Mouse (Mus musculus): ENCODE results near the gene Retreg3. TPM values are rescaled to one million over a fixed set of nuclear protein-coding genes. Genes with fewer than 3 reads are reported as not detected.

Gene Retreg3
- total and polyA plus RNA-seq, 3 experiments = 28.5 to 31.8 (median 31.0) TPM

- no peaks in the 10 kb centered on the region for H3K27me3 ChIP-seq (ENCODE audit: control insufficient read depth, insufficient read depth, low read length)
- no peak overlapping the region for H3K4me3 ChIP-seq
- 0 out of 2 replicates have a peak, but pooled peaks have one; percentile 44 for TF ChIP-seq EP300 (IDR thresholded peaks at IDR 0.05; ENCODE audit: insufficient read depth, low read depth, low read length)
- peak; percentile 40; the same call in 1 of the 2 replicates for TF ChIP-seq POLR2A (IDR thresholded peaks at IDR 0.05; ENCODE audit: insufficient read depth, low read depth, low read length)
- TF ChIP-seq CTCF (IDR thresholded peaks at IDR 0.05) = peak; percentile 11; the same call in 1 of the 2 replicates
- intact Hi-C loops (cut with DNase I) = loop anchor here (5.0 to 10.0 kb wide), 3 partner anchors 338 to 665 kb away; partner anchors contain the start of genes Cnp and Jup
- peaks cover 20% of the 10 kb centered on the region; the same call in 1 of the 2 replicates for H3K36me3 ChIP-seq (ENCODE audit: control insufficient read depth, insufficient read depth, low read length)
- WGBS = 37% methylated on average over 12 of the region's 12 CpGs
- peak; percentile 75 to 84 for DNase-seq
- peaks cover 45% of the 10 kb centered on the region for H3K4me1 ChIP-seq (ENCODE audit: control insufficient read depth, insufficient read depth, low read length)
- no peaks in the 10 kb centered on the region for H3K79me2 ChIP-seq (replicated peaks; ENCODE audit: control insufficient read depth, insufficient read depth, low read length)
- peak overlapping the region; percentile 25 for H3K9ac ChIP-seq (ENCODE audit: low read depth, low read length)
- H3K27ac ChIP-seq = peak overlapping the region; percentile 99
Observed at GRCm38 (mm10) chr11:101062165-101062884, 57.4 kb downstream of the Retreg3 start.

- DNase-seq = peak in 1 of 2 experiments; percentile 23
- intact Hi-C loops (cut with DNase I) = loop anchor here (5.0 to 10.0 kb wide), 3 partner anchors 336 to 664 kb away; partner anchors contain the start of genes Cnp and Jup
- H3K27me3 ChIP-seq (ENCODE audit: control insufficient read depth, insufficient read depth, low read length) = no peaks in the 10 kb centered on the region
- H3K36me3 ChIP-seq (ENCODE audit: control insufficient read depth, insufficient read depth, low read length) = peaks cover 20% of the 10 kb centered on the region; the same call in 1 of the 2 replicates
- H3K4me1 ChIP-seq (ENCODE audit: control insufficient read depth, insufficient read depth, low read length) = peaks cover 50% of the 10 kb centered on the region
- H3K4me3 ChIP-seq = no peak overlapping the region
- no peak overlapping the region for H3K9ac ChIP-seq (ENCODE audit: low read depth, low read length)
- no peaks in the 10 kb centered on the region for H3K79me2 ChIP-seq (replicated peaks; ENCODE audit: control insufficient read depth, insufficient read depth, low read length)
- 92% methylated on average over 5 of the region's 5 CpGs for WGBS
- no peak for TF ChIP-seq CTCF (IDR thresholded peaks at IDR 0.05)
- no peak for TF ChIP-seq EP300 (IDR thresholded peaks at IDR 0.05; ENCODE audit: insufficient read depth, low read depth, low read length)
- no peak for TF ChIP-seq POLR2A (IDR thresholded peaks at IDR 0.05; ENCODE audit: insufficient read depth, low read depth, low read length)
- H3K27ac ChIP-seq = peak overlapping the region; percentile 99
Observed at GRCm38 (mm10) chr11:101061049-101061448, 58.6 kb downstream of the Retreg3 start.

GRCm38 (mm10) chr11:101060126-101060525 is 59.6 kb downstream of the Retreg3 start:
- Histone ChIP-seq H3K27me3 (ENCODE audit: control insufficient read depth, insufficient read depth, low read length) (no peaks in the 10 kb centered on the region), H3K4me3 (0 out of 2 replicates have a peak overlapping the region, but pooled peaks have one; percentile 15), H3K4me1 (ENCODE audit: control insufficient read depth, insufficient read depth, low read length) (peaks cover 50% of the 10 kb centered on the region), H3K9ac (ENCODE audit: low read depth, low read length) (peak overlapping the region; percentile 49), H3K36me3 (ENCODE audit: control insufficient read depth, insufficient read depth, low read length) (peaks cover 20% of the 10 kb centered on the region; the same call in 1 of the 2 replicates), H3K27ac (peak overlapping the region; percentile 99), H3K79me2 (replicated peaks; ENCODE audit: control insufficient read depth, insufficient read depth, low read length) (no peaks in the 10 kb centered on the region)
- peak; percentile 80 to 88 for DNase-seq
- 2% methylated on average over 8 of the region's 8 CpGs for WGBS
- TF ChIP-seq POLR2A (IDR thresholded peaks at IDR 0.05; ENCODE audit: insufficient read depth, low read depth, low read length) (peak; percentile 63), EP300 (IDR thresholded peaks at IDR 0.05; ENCODE audit: insufficient read depth, low read depth, low read length) (peak; percentile 91), CTCF (IDR thresholded peaks at IDR 0.05) (0 out of 2 replicates have a peak, but pooled peaks have one; percentile 5)
- intact Hi-C loops (cut with DNase I) = loop anchor here (1.0 to 10.0 kb wide), 4 partner anchors 98 to 663 kb away; partner anchors contain the start of genes Cnp and Jup

GRCm38 (mm10) chr11:101059473-101059872 is 60.2 kb downstream of the Retreg3 start:
- H3K27ac ChIP-seq = peak overlapping the region; percentile 99
- intact Hi-C loops (cut with DNase I) = loop anchor here (2.0 kb wide), 1 partner anchor 167 kb away; no protein-coding TSS in a partner anchor
- no peak overlapping the region for H3K4me3 ChIP-seq

DNA sequence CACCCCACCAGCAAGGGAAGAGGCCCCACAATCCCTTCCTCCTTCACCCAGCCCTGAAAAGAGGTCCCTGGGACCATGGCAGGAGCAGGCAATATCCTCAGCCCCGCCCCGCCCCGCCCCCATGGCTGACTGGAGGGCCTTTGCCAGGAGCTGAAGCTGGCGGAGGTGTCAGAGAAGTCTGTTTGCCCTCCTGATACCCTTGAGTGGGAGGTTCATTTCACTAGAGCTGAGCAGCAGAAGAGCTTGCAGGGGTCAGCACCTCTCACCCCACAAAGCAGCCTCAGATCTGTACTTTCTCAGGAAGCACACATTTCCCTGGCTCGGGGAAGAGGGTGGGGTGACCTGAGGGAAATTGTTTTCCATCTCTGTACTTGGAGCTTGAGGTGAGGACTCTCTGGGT is 61.0 kb downstream of the Retreg3 start:
- 21% methylated on average over 5 of the region's 5 CpGs for WGBS
- TF ChIP-seq CTCF (IDR thresholded peaks at IDR 0.05) (no peak), EP300 (IDR thresholded peaks at IDR 0.05; ENCODE audit: insufficient read depth, low read depth, low read length) (peak; percentile 97), POLR2A (IDR thresholded peaks at IDR 0.05; ENCODE audit: insufficient read depth, low read depth, low read length) (peak; percentile 58)
- DNase-seq = peak; percentile 64 to 75
- intact Hi-C loops (cut with DNase I) = loop anchor here (1.0 to 2.0 kb wide), 2 partner anchors 75 to 166 kb away; no protein-coding TSS in a partner anchor
- Histone ChIP-seq H3K27ac (peak overlapping the region; percentile 92), H3K36me3 (ENCODE audit: control insufficient read depth, insufficient read depth, low read length) (peaks cover 15% of the 10 kb centered on the region; the same call in 1 of the 2 replicates), H3K9ac (ENCODE audit: low read depth, low read length) (peak overlapping the region; percentile 41; the same call in 1 of the 2 replicates), H3K4me3 (0 out of 2 replicates have a peak overlapping the region, but pooled peaks have one; percentile 12), H3K27me3 (ENCODE audit: control insufficient read depth, insufficient read depth, low read length) (no peaks in the 10 kb centered on the region), H3K4me1 (ENCODE audit: control insufficient read depth, insufficient read depth, low read length) (peaks cover 46% of the 10 kb centered on the region), H3K79me2 (replicated peaks; ENCODE audit: control insufficient read depth, insufficient read depth, low read length) (no peaks in the 10 kb centered on the region)

More at GRCm38 (mm10) chr11:101059473-101059872, 60.2 kb downstream of the Retreg3 start:
- peak in 1 of 2 experiments; percentile 39 for DNase-seq
- Histone ChIP-seq H3K79me2 (replicated peaks; ENCODE audit: control insufficient read depth, insufficient read depth, low read length) (no peaks in the 10 kb centered on the region), H3K4me1 (ENCODE audit: control insufficient read depth, insufficient read depth, low read length) (peaks cover 50% of the 10 kb centered on the region), H3K36me3 (ENCODE audit: control insufficient read depth, insufficient read depth, low read length) (peaks cover 18% of the 10 kb centered on the region; the same call in 1 of the 2 replicates), H3K9ac (ENCODE audit: low read depth, low read length) (peak overlapping the region; percentile 1; the same call in 1 of the 2 replicates), H3K27me3 (ENCODE audit: control insufficient read depth, insufficient read depth, low read length) (no peaks in the 10 kb centered on the region)
- TF ChIP-seq CTCF (IDR thresholded peaks at IDR 0.05) (no peak), EP300 (IDR thresholded peaks at IDR 0.05; ENCODE audit: insufficient read depth, low read depth, low read length) (no peak)
- 65% methylated on average over 10 of the region's 10 CpGs for WGBS

All from heart, adult 2 months (tissue).